Mouse (Mus musculus): ENCODE measurements at regions not wholly inside any gene's neighbourhood (a gene's known extent, or its start where the extent isn't known, plus 50 kb on each side); places are given as distances from the start of the nearest gene placed in this dataset.

DNA sequence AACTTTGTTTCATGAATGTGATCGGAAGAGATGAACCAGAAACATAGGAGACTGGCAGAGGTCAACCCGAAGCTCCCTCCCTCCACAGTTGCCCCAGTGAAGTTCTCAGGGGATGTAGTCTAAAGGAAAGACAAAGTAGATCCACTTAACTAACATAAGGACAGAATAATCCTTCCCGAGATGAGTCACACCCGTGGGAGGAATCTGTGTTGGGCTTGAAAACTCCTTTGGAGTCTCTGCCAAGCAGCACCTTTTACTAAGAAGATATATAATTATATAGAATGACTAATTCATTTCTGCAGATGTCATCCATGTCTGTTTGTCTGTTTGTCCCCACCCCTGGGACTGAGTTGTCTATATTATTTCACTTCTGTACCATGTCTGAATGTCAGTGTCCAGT, 59.1 kb upstream of the Pde1a start:
- TF ChIP-seq MAFK (IDR thresholded peaks at IDR 0.05; ENCODE audit: insufficient read depth, low read depth, low read length) (no peak), ZC3H11A (IDR thresholded peaks at IDR 0.05; ENCODE audit: borderline replicate concordance, low read depth, low read length) (no peak), HCFC1 (IDR thresholded peaks at IDR 0.05; ENCODE audit: borderline replicate concordance, insufficient read depth, low read length) (no peak)
